Comparison of ENCODE assay signal across 8 mouse cellular contexts in genomic region chr9:18291571-18292429, GRCm38 (mm10). TPM values are rescaled to one million over a fixed set of nuclear protein-coding genes. Genes with fewer than 3 reads are reported as not detected.
DNase-seq lines count a peak whose midpoint lies in the region; ATAC-seq lines count a peak whose summit lies in the region.

Chordc1 (plus strand) TSS chr9:18292125.

- no peaks in the 10 kb centered on the region for H3K9me3 ChIP-seq in lung, embryonic 16.5 days (ENCODE audit: control insufficient read depth, low read length)

- 3% methylated on average over 49 of the region's 49 CpGs for WGBS in lung, embryonic 16.5 days

- peak within 1 kb of the TSS; percentile 91 for H3K27ac ChIP-seq in lung, embryonic 16.5 days (ENCODE audit: low read length)

- no peaks in the 10 kb centered on the region for H3K27me3 ChIP-seq in lung, embryonic 16.5 days (ENCODE audit: control insufficient read depth, insufficient read depth, low read depth, low read length)

- peak; percentile 97 for DNase-seq in MEL-GATA-1-ER (ENCODE audit: extremely low read depth, low read depth)
- DNase-seq in cerebellum, adult 8-10 months: peak; percentile 94
- DNase-seq in forelimb bud, embryonic 11.5 days (ENCODE audit: low read depth, low spot score): peak; percentile 97
- DNase-seq in layer of hippocampus, adult 9-10 months (ENCODE audit: low spot score): peak; percentile 84
- peak; percentile 74 for DNase-seq in ovary, postnatal 10 days (ENCODE audit: low spot score)
- peak; percentile 90 for DNase-seq in thymus, postnatal 10 days (ENCODE audit: low spot score in 2 of 2)

- peak within 1 kb of the TSS; percentile 99 for H3K9ac ChIP-seq in lung, embryonic 16.5 days (ENCODE audit: low read length)

- peaks cover 8% of the 10 kb centered on the region for H3K4me1 ChIP-seq in lung, embryonic 16.5 days (replicated peaks; ENCODE audit: control insufficient read depth, insufficient read depth, low read length)

- H3K36me3 ChIP-seq in lung, embryonic 16.5 days (ENCODE audit: control insufficient read depth, insufficient read depth, low read length): no peaks in the 10 kb centered on the region

- H3K4me3 ChIP-seq in lung, embryonic 16.5 days (ENCODE audit: low read length): peak within 1 kb of the TSS; percentile 100

- peak within 1 kb of the TSS; percentile 89 for H3K4me2 ChIP-seq in lung, embryonic 16.5 days (ENCODE audit: low read depth, low read length)

- peak; percentile 94 to 98 for ATAC-seq in hematopoietic stem cell, adult 5-6 weeks (replicated peaks in 1 of 2; ENCODE audit: insufficient read depth in 1 of 2, low FRiP score in 2 of 2, low TSS enrichment in 1 of 2, low read depth in 1 of 2, poor library complexity in 2 of 2, severe bottlenecking in 2 of 2)
- ATAC-seq in lung, embryonic 16.5 days (ENCODE audit: low read depth): peak; percentile 99

RNA-seq across cellular contexts. Expression of gene Chordc1, which starts in this region (rescaled TPM):
- total RNA-seq in hematopoietic stem cell, adult 5-6 weeks (2017): 137 and 175 TPM in 2 replicates
- polyA plus RNA-seq in lung, embryonic 16.5 days (2015; fragmentation: Nextera tagmentation; extraction: Ambion mirVana): 110 and 120 TPM in 2 replicates

Comparison
In these comparisons a context has a peak if more than half of its experiments do, and no peak if none do; other contexts are left out.
1. Peak in every context shown above with its lines: DNase-seq, ATAC-seq, H3K4me3 ChIP-seq and H3K27ac ChIP-seq.